Mouse (Mus musculus): ENCODE data around the gene Ttll8. TPM values are rescaled to one million over a fixed set of nuclear protein-coding genes. Genes with fewer than 3 reads are reported as not detected.
A peak's percentile ranks its signal among the peaks of the same experiment; 100 is the strongest.

Gene Ttll8
- polyA plus RNA-seq, 1 experiment = 1.6 TPM

GRCm38 (mm10) chr15:88890751-88891675, 63.2 kb downstream of the Ttll8 start:
- TF ChIP-seq CTCF (IDR thresholded peaks at IDR 0.05; ENCODE audit: borderline replicate concordance, insufficient read depth, low read depth, low read length) (no peak), POLR2A (IDR thresholded peaks at IDR 0.05; ENCODE audit: borderline replicate concordance, insufficient read depth, low read length) (peak; percentile 65; the same call in 1 of the 2 replicates)
- 3% methylated on average over 41 of the region's 41 CpGs for WGBS
- peak; percentile 87 to 88 for DNase-seq
- Histone ChIP-seq H3K27ac (ENCODE audit: insufficient read depth, low read length) (no peak overlapping the region), H3K4me1 (ENCODE audit: control insufficient read depth, insufficient read depth, low read length) (peaks cover 5% of the 10 kb centered on the region; the same call in 1 of the 2 replicates), H3K27me3 (ENCODE audit: control insufficient read depth, insufficient read depth, low read length) (no peaks in the 10 kb centered on the region), H3K4me3 (replicated peaks; ENCODE audit: insufficient read depth, low read depth, low read length) (peak overlapping the region; percentile 74)

- Histone ChIP-seq H3K4me1 (ENCODE audit: control insufficient read depth, insufficient read depth, low read length) (peaks cover 5% of the 10 kb centered on the region; the same call in 1 of the 2 replicates), H3K27ac (ENCODE audit: insufficient read depth, low read length) (no peak overlapping the region), H3K27me3 (ENCODE audit: control insufficient read depth, insufficient read depth, low read length) (no peaks in the 10 kb centered on the region), H3K4me3 (replicated peaks; ENCODE audit: insufficient read depth, low read depth, low read length) (no peak overlapping the region)
- 93% methylated on average over 3 of the region's 3 CpGs for WGBS
- no peak for DNase-seq
- no peak for TF ChIP-seq CTCF (IDR thresholded peaks at IDR 0.05; ENCODE audit: borderline replicate concordance, insufficient read depth, low read depth, low read length)
- TF ChIP-seq POLR2A (IDR thresholded peaks at IDR 0.05; ENCODE audit: borderline replicate concordance, insufficient read depth, low read length) = no peak
These were observed 64.2 kb downstream of the Ttll8 start for GRCm38 (mm10) chr15:88889994-88890393.

GRCm38 (mm10) chr15:88889032-88889431, 65.2 kb downstream of the Ttll8 start:
- Histone ChIP-seq H3K4me1 (ENCODE audit: control insufficient read depth, insufficient read depth, low read length) (peaks cover 5% of the 10 kb centered on the region; the same call in 1 of the 2 replicates), H3K4me3 (replicated peaks; ENCODE audit: insufficient read depth, low read depth, low read length) (no peak overlapping the region), H3K27me3 (ENCODE audit: control insufficient read depth, insufficient read depth, low read length) (no peaks in the 10 kb centered on the region), H3K27ac (ENCODE audit: insufficient read depth, low read length) (no peak overlapping the region)
- 80% methylated on average over 3 of the region's 3 CpGs for WGBS
- no peak for DNase-seq
- TF ChIP-seq POLR2A (IDR thresholded peaks at IDR 0.05; ENCODE audit: borderline replicate concordance, insufficient read depth, low read length) = no peak
- no peak for TF ChIP-seq CTCF (IDR thresholded peaks at IDR 0.05; ENCODE audit: borderline replicate concordance, insufficient read depth, low read depth, low read length)

- H3K4me3 ChIP-seq (replicated peaks; ENCODE audit: insufficient read depth, low read depth, low read length) = no peak overlapping the region
- H3K27me3 ChIP-seq (ENCODE audit: control insufficient read depth, insufficient read depth, low read length) = no peaks in the 10 kb centered on the region; the same call in 1 of the 2 replicates
- no peak for TF ChIP-seq CTCF (IDR thresholded peaks at IDR 0.05; ENCODE audit: borderline replicate concordance, insufficient read depth, low read depth, low read length)
- H3K27ac ChIP-seq (ENCODE audit: insufficient read depth, low read length) = no peak overlapping the region
- no peak for DNase-seq
- no peaks in the 10 kb centered on the region for H3K4me1 ChIP-seq (ENCODE audit: control insufficient read depth, insufficient read depth, low read length)
- 84% methylated on average over 6 of the region's 6 CpGs for WGBS
These were observed 68.8 kb downstream of the Ttll8 start for GRCm38 (mm10) chr15:88885376-88885775.

- 87% methylated on average over 9 of the region's 9 CpGs for WGBS
- TF ChIP-seq CTCF (IDR thresholded peaks at IDR 0.05; ENCODE audit: borderline replicate concordance, insufficient read depth, low read depth, low read length) = no peak
- TF ChIP-seq POLR2A (IDR thresholded peaks at IDR 0.05; ENCODE audit: borderline replicate concordance, insufficient read depth, low read length) = no peak
- H3K27me3 ChIP-seq (ENCODE audit: control insufficient read depth, insufficient read depth, low read length) = no peaks in the 10 kb centered on the region; the same call in 1 of the 2 replicates
These were observed 70.9 kb downstream of the Ttll8 start for GRCm38 (mm10) chr15:88883342-88883741.

GRCm38 (mm10) chr15:88882851-88883250, 71.4 kb downstream of the Ttll8 start:
- TF ChIP-seq POLR2A (IDR thresholded peaks at IDR 0.05; ENCODE audit: borderline replicate concordance, insufficient read depth, low read length) = no peak
- no peak for TF ChIP-seq CTCF (IDR thresholded peaks at IDR 0.05; ENCODE audit: borderline replicate concordance, insufficient read depth, low read depth, low read length)
- Histone ChIP-seq H3K27me3 (ENCODE audit: control insufficient read depth, insufficient read depth, low read length) (no peaks in the 10 kb centered on the region; the same call in 1 of the 2 replicates), H3K4me3 (replicated peaks; ENCODE audit: insufficient read depth, low read depth, low read length) (no peak overlapping the region), H3K4me1 (ENCODE audit: control insufficient read depth, insufficient read depth, low read length) (no peaks in the 10 kb centered on the region), H3K27ac (ENCODE audit: insufficient read depth, low read length) (no peak overlapping the region)
- no peak for DNase-seq
- 58% methylated on average over 4 of the region's 4 CpGs for WGBS

More at GRCm38 (mm10) chr15:88883342-88883741, 70.9 kb downstream of the Ttll8 start:
- H3K27ac ChIP-seq (ENCODE audit: insufficient read depth, low read length) = no peak overlapping the region
- DNase-seq = no peak
- H3K4me3 ChIP-seq (replicated peaks; ENCODE audit: insufficient read depth, low read depth, low read length) = no peak overlapping the region
- H3K4me1 ChIP-seq (ENCODE audit: control insufficient read depth, insufficient read depth, low read length) = no peaks in the 10 kb centered on the region

- H3K27me3 ChIP-seq (ENCODE audit: control insufficient read depth, insufficient read depth, low read length) = no peaks in the 10 kb centered on the region; the same call in 1 of the 2 replicates
- H3K4me1 ChIP-seq (ENCODE audit: control insufficient read depth, insufficient read depth, low read length) = no peaks in the 10 kb centered on the region
- no peak overlapping the region for H3K27ac ChIP-seq (ENCODE audit: insufficient read depth, low read length)
- 66% methylated on average over 22 of the region's 22 CpGs for WGBS
- H3K4me3 ChIP-seq (replicated peaks; ENCODE audit: insufficient read depth, low read depth, low read length) = no peak overlapping the region
- no peak for DNase-seq
- no peak for TF ChIP-seq POLR2A (IDR thresholded peaks at IDR 0.05; ENCODE audit: borderline replicate concordance, insufficient read depth, low read length)
- TF ChIP-seq CTCF (IDR thresholded peaks at IDR 0.05; ENCODE audit: borderline replicate concordance, insufficient read depth, low read depth, low read length) = no peak
These were observed 72.8 kb downstream of the Ttll8 start for GRCm38 (mm10) chr15:88881253-88882044.

All from cerebellum, adult 2 months (tissue).